Comparison of ENCODE assay signal across 13 mouse cellular contexts in the genomic region with DNA sequence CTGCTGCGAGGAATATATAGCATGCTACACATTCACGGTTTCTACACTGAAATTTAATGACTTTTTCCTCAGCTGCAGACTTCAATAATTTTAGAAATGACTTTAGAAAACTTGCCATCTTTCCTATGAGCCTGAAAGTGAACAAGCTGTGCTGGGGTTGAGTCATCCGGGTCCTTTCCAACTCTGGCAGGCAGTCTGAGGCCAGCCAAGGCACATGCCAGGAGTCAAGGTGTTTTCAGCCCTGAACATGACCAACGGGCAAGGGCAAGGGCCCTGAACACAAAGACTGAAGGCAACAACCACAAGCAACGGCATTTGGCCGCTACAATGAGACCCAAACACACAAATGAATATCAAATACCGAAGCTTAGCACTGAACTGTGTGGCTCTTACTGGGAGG. TPM values are rescaled to one million over a fixed set of nuclear protein-coding genes. Genes with fewer than 3 reads are reported as not detected.
DNase-seq lines count a peak whose midpoint lies in the region; ATAC-seq lines count a peak whose summit lies in the region.
"Had no signal": no experiment of that assay in that cellular context is flagged by ENCODE, and none has a peak within 500 bp of the region (broad histone marks: within the 10 kb centered on the region; RNA-seq: fewer than 3 reads in every experiment).

No protein-coding gene starts in this region.

- H3K36me3 ChIP-seq in midbrain, embryonic 13.5 days: no peaks in the 10 kb centered on the region; the same call in 1 of the 2 replicates
- H3K36me3 ChIP-seq in midbrain, embryonic 14.5 days (ENCODE audit: control insufficient read depth, insufficient read depth, low read length): no peaks in the 10 kb centered on the region
- H3K36me3 ChIP-seq: embryonic facial prominence, embryonic 12.5 days had no signal

- H3K27me3 ChIP-seq in midbrain, embryonic 13.5 days: no peaks in the 10 kb centered on the region
- H3K27me3 ChIP-seq in midbrain, embryonic 14.5 days (ENCODE audit: control insufficient read depth, insufficient read depth, low read length): no peaks in the 10 kb centered on the region
- H3K27me3 ChIP-seq: embryonic facial prominence, embryonic 12.5 days; forebrain, embryonic 13.5 days had no signal

- no peak overlapping the region for H3K4me2 ChIP-seq in midbrain, embryonic 13.5 days (replicated peaks)
- no peak overlapping the region for H3K4me2 ChIP-seq in midbrain, embryonic 14.5 days (ENCODE audit: low read length)
- H3K4me2 ChIP-seq: embryonic facial prominence, embryonic 12.5 days; forebrain, embryonic 13.5 days had no signal

- H3K9me3 ChIP-seq in midbrain, embryonic 13.5 days: no peaks in the 10 kb centered on the region
- H3K9me3 ChIP-seq in midbrain, embryonic 14.5 days (ENCODE audit: control insufficient read depth, low read length): no peaks in the 10 kb centered on the region
- H3K9me3 ChIP-seq: embryonic facial prominence, embryonic 12.5 days; forebrain, embryonic 13.5 days had no signal

- DNase-seq in cerebellum, adult 11-12 months: peak; percentile 53
- no peak for DNase-seq in cerebellum, postnatal 4 days (ENCODE audit: low spot score in 2 of 2)
- DNase-seq in midbrain, embryonic 14.5 days: no peak
- DNase-seq in cerebellum, postnatal 14 days: peak; percentile 27 to 51
- DNase-seq: B cell, adult 2 months; heart, adult 2 months; right cerebral cortex, postnatal 25 days; thymus, postnatal 36 days had no signal

- WGBS in midbrain, embryonic 13.5 days: 64% methylated on average over 7 of the region's 7 CpGs
- 49% methylated on average over 7 of the region's 7 CpGs for WGBS in midbrain, embryonic 14.5 days

- peak overlapping the region; percentile 59; the same call in 1 of the 2 replicates for H3K27ac ChIP-seq in midbrain, embryonic 13.5 days
- no peak overlapping the region; the same call in 1 of the 2 replicates for H3K27ac ChIP-seq in midbrain, embryonic 14.5 days (replicated peaks; ENCODE audit: low read depth, low read length)
- H3K27ac ChIP-seq: embryonic facial prominence, embryonic 12.5 days; forebrain, embryonic 13.5 days; heart, adult 2 months had no signal

- H3K4me3 ChIP-seq in midbrain, embryonic 13.5 days (replicated peaks): no peak overlapping the region
- no peak overlapping the region for H3K4me3 ChIP-seq in midbrain, embryonic 14.5 days (replicated peaks; ENCODE audit: low read depth, low read length)
- H3K4me3 ChIP-seq: embryonic facial prominence, embryonic 12.5 days; forebrain, embryonic 13.5 days; heart, adult 2 months had no signal

- H3K4me1 ChIP-seq in midbrain, embryonic 13.5 days (replicated peaks): peaks cover 19% of the 10 kb centered on the region; the same call in 1 of the 2 replicates
- H3K4me1 ChIP-seq in midbrain, embryonic 14.5 days (ENCODE audit: control insufficient read depth, insufficient read depth, low read length): 0 out of 2 replicates have a peak, but pooled peaks cover 12% of the 10 kb centered on the region
- H3K4me1 ChIP-seq: embryonic facial prominence, embryonic 12.5 days; forebrain, embryonic 13.5 days had no signal

- H3K9ac ChIP-seq in midbrain, embryonic 13.5 days (replicated peaks): no peak overlapping the region
- H3K9ac ChIP-seq in midbrain, embryonic 14.5 days (replicated peaks; ENCODE audit: low read length): no peak overlapping the region
- H3K9ac ChIP-seq: embryonic facial prominence, embryonic 12.5 days; forebrain, embryonic 13.5 days had no signal

- no peak for ATAC-seq in midbrain, embryonic 13.5 days
- no peak for ATAC-seq in midbrain, embryonic 14.5 days (ENCODE audit: low FRiP score, low TSS enrichment)
- no peak for ATAC-seq in erythroid progenitor cell, adult 5-6 weeks (replicated peaks; ENCODE audit: low FRiP score, poor library complexity, severe bottlenecking)
- no peak for ATAC-seq in erythroblast, adult 5-6 weeks (replicated peaks; ENCODE audit: low FRiP score, poor library complexity, severe bottlenecking)

RNA-seq across cellular contexts. Expression of gene Trim9, which starts 21.6 kb away (rescaled TPM):
- 56.2 and 61.8 TPM in 2 replicates for polyA plus RNA-seq in midbrain, embryonic 13.5 days (2015; fragmentation: Nextera tagmentation; extraction: Ambion mirVana)
- 65.2 and 77.0 TPM in 2 replicates for polyA plus RNA-seq in midbrain, embryonic 14.5 days (2014; fragmentation: Nextera tagmentation; extraction: Ambion mirVana)
- total RNA-seq in erythroid progenitor cell, adult 5-6 weeks (2015; ENCODE audit: low replicate concordance): not detected in 2 replicates
- not detected in 2 replicates for total RNA-seq in erythroid progenitor cell, adult 5-6 weeks (2017; ENCODE audit: low replicate concordance)
- not detected in 2 replicates for total RNA-seq in erythroblast, adult 5-6 weeks (2015; ENCODE audit: low replicate concordance)
- 0.34 TPM in 1 of 2 replicates, not detected in the other for total RNA-seq in erythroblast, adult 5-6 weeks (2017; ENCODE audit: low replicate concordance)

Comparison
In these comparisons a context has a peak if more than half of its experiments do, and no peak if none do; other contexts are left out.
1. DNase-seq: peak in cerebellum, adult 11-12 months (single experiment) and cerebellum, postnatal 14 days (2 of 2); none in cerebellum, postnatal 4 days (0 of 2) and midbrain, embryonic 14.5 days (single experiment).